Mouse (Mus musculus) liver, embryonic 13.5 days (tissue): ENCODE measurements at regions not wholly inside any gene's neighbourhood (a gene's known extent, or its start where the extent isn't known, plus 50 kb on each side); places are given as distances from the start of the nearest gene placed in this dataset.

ENCODE experiments used
- ATAC-seq: fragments of 200-750 bp; cut with Nextera tagmentation; 2 replicates; pipeline ENCODE4 v1.8.0; 2017; ENCODE audit warnings: low read depth, mild to moderate bottlenecking, moderate number of reproducible peaks, moderate library complexity
- DNase-seq: peaks from one replicate; pipeline ENCODE4 v3.0.0; 2022
- H3K27ac ChIP-seq: fragments of 300-500 bp; sonication (generic); 2 replicates; pipeline ENCODE4 v1.5.1; 2015; ENCODE audit warnings: moderate library complexity, mild to moderate bottlenecking, inconsistent platforms
- H3K27me3 ChIP-seq: fragments of 300-500 bp; sonication (generic); 2 replicates; pipeline ENCODE4 v1.6.1; 2015; ENCODE audit warnings: mild to moderate bottlenecking, inconsistent platforms
- H3K36me3 ChIP-seq: fragments of 300-500 bp; sonication (generic); 2 replicates; pipeline ENCODE4 v1.6.1; 2015; ENCODE audit warnings: mild to moderate bottlenecking, inconsistent platforms
- H3K4me1 ChIP-seq: fragments of 300-500 bp; sonication (generic); replicated peaks from 2 replicates; pipeline ENCODE4 v1.6.1; 2015; ENCODE audit warnings: inconsistent platforms
- H3K4me2 ChIP-seq: fragments of 300-500 bp; sonication (generic); 2 replicates; pipeline ENCODE4 v1.6.1; 2015; ENCODE audit warnings: inconsistent platforms, mild to moderate bottlenecking, moderate library complexity
- H3K4me3 ChIP-seq: fragments of 300-500 bp; sonication (generic); replicated peaks from 2 replicates; pipeline ENCODE4 v1.5.1; 2015; ENCODE audit warnings: mild to moderate bottlenecking, inconsistent platforms
- H3K9ac ChIP-seq: fragments of 300-500 bp; sonication (generic); 2 replicates; pipeline ENCODE4 v1.6.1; 2015; ENCODE audit warnings: mild to moderate bottlenecking, inconsistent platforms
- H3K9me3 ChIP-seq: fragments of 300-500 bp; sonication (generic); replicated peaks from 2 replicates; pipeline ENCODE4 v1.6.1; 2016; ENCODE audit warnings: inconsistent platforms
- WGBS: fragments of 180-500 bp; shearing (Covaris S2); methylation state at CpG from one replicate; pipeline ENCODE4 v1.1.7; 2015; ENCODE audit not compliant: insufficient replicate concordance; 5-methylcytosine and 5-hydroxymethylcytosine counted together

GRCm38 (mm10) chr12:39927014-39927413 is 110.8 kb downstream of the Arl4a start:
- Histone ChIP-seq H3K27me3 (no peaks in the 10 kb centered on the region), H3K9me3 (no peaks in the 10 kb centered on the region), H3K27ac (no peak overlapping the region), H3K9ac (no peak overlapping the region), H3K4me2 (no peak overlapping the region), H3K4me1 (no peaks in the 10 kb centered on the region), H3K4me3 (no peak overlapping the region), H3K36me3 (no peaks in the 10 kb centered on the region)
- ATAC-seq, result no peak
- no peak for DNase-seq
- 75% methylated on average over 8 of the region's 8 CpGs for WGBS

- WGBS, result 64% methylated on average over 3 of the region's 3 CpGs
- Histone ChIP-seq H3K9me3 (no peaks in the 10 kb centered on the region), H3K9ac (no peak overlapping the region), H3K4me1 (no peaks in the 10 kb centered on the region), H3K4me2 (no peak overlapping the region), H3K4me3 (no peak overlapping the region), H3K27me3 (no peaks in the 10 kb centered on the region), H3K36me3 (no peaks in the 10 kb centered on the region), H3K27ac (no peak overlapping the region)
- no peak for ATAC-seq
- DNase-seq, result no peak
Observed at GRCm38 (mm10) chr12:39921481-39921880, 116.3 kb downstream of the Arl4a start.

GRCm38 (mm10) chr12:39920466-39920913 is 117.3 kb downstream of the Arl4a start:
- no peaks in the 10 kb centered on the region for H3K36me3 ChIP-seq
- ATAC-seq, result no peak
- no peaks in the 10 kb centered on the region for H3K27me3 ChIP-seq
- no peak overlapping the region for H3K27ac ChIP-seq
- no peak overlapping the region for H3K9ac ChIP-seq
- 23% methylated on average over 8 of the region's 8 CpGs for WGBS
- no peaks in the 10 kb centered on the region for H3K4me1 ChIP-seq
- H3K9me3 ChIP-seq, result no peaks in the 10 kb centered on the region
- no peak for DNase-seq
- no peak overlapping the region for H3K4me3 ChIP-seq
- no peak overlapping the region for H3K4me2 ChIP-seq

- H3K27ac ChIP-seq, result no peak overlapping the region
Observed at GRCm38 (mm10) chr12:39919909-39920308, 117.9 kb downstream of the Arl4a start.

GRCm38 (mm10) chr12:39888493-39888892 is 149.3 kb downstream of the Arl4a start:
- no peak for ATAC-seq
- no peaks in the 10 kb centered on the region for H3K4me1 ChIP-seq

More at GRCm38 (mm10) chr12:39919909-39920308, 117.9 kb downstream of the Arl4a start:
- 82% methylated on average over 2 of the region's 2 CpGs for WGBS
- Histone ChIP-seq H3K4me3 (no peak overlapping the region), H3K36me3 (no peaks in the 10 kb centered on the region), H3K27me3 (no peaks in the 10 kb centered on the region), H3K9ac (no peak overlapping the region), H3K9me3 (no peaks in the 10 kb centered on the region), H3K4me1 (no peaks in the 10 kb centered on the region), H3K4me2 (no peak overlapping the region)
- no peak for ATAC-seq
- DNase-seq, result no peak

GRCm38 (mm10) chr12:39885366-39885765 is 152.5 kb downstream of the Arl4a start:
- no peak for DNase-seq
- WGBS, result 55% methylated on average over 3 of the region's 3 CpGs
- H3K4me2 ChIP-seq, result no peak overlapping the region
- H3K4me3 ChIP-seq, result no peak overlapping the region
- H3K9ac ChIP-seq, result no peak overlapping the region
- no peaks in the 10 kb centered on the region for H3K27me3 ChIP-seq
- no peak overlapping the region for H3K27ac ChIP-seq
- H3K9me3 ChIP-seq, result no peaks in the 10 kb centered on the region
- H3K4me1 ChIP-seq, result no peaks in the 10 kb centered on the region
- no peaks in the 10 kb centered on the region for H3K36me3 ChIP-seq
- no peak for ATAC-seq

More at GRCm38 (mm10) chr12:39888493-39888892, 149.3 kb downstream of the Arl4a start:
- H3K9me3 ChIP-seq, result no peaks in the 10 kb centered on the region
- no peaks in the 10 kb centered on the region for H3K27me3 ChIP-seq
- no peak overlapping the region for H3K27ac ChIP-seq
- DNase-seq, result no peak
- no peak overlapping the region for H3K4me2 ChIP-seq
- WGBS, result 57% methylated on average over 5 of the region's 5 CpGs
- H3K4me3 ChIP-seq, result no peak overlapping the region
- H3K36me3 ChIP-seq, result no peaks in the 10 kb centered on the region
- no peak overlapping the region for H3K9ac ChIP-seq

GRCm38 (mm10) chr12:39880309-39880708 is 157.5 kb downstream of the Arl4a start:
- Histone ChIP-seq H3K4me3 (no peak overlapping the region), H3K27me3 (no peaks in the 10 kb centered on the region), H3K27ac (no peak overlapping the region), H3K9ac (no peak overlapping the region), H3K4me1 (no peaks in the 10 kb centered on the region), H3K4me2 (no peak overlapping the region), H3K36me3 (no peaks in the 10 kb centered on the region), H3K9me3 (no peaks in the 10 kb centered on the region)
- DNase-seq (no peak), ATAC-seq (no peak)
- 47% methylated on average over 1 of the region's 1 CpGs for WGBS

GRCm38 (mm10) chr12:39873917-39874316 is 163.9 kb downstream of the Arl4a start:
- H3K27ac ChIP-seq, result no peak overlapping the region
- no peak for DNase-seq
- WGBS, result 73% methylated on average over 6 of the region's 6 CpGs
- no peaks in the 10 kb centered on the region for H3K27me3 ChIP-seq
- no peak overlapping the region for H3K4me3 ChIP-seq
- no peaks in the 10 kb centered on the region for H3K36me3 ChIP-seq
- no peak overlapping the region for H3K9ac ChIP-seq
- no peak overlapping the region for H3K4me2 ChIP-seq
- no peak for ATAC-seq
- H3K4me1 ChIP-seq, result no peaks in the 10 kb centered on the region
- no peaks in the 10 kb centered on the region for H3K9me3 ChIP-seq

GRCm38 (mm10) chr12:39861797-39862196 is 176.0 kb downstream of the Arl4a start:
- Histone ChIP-seq H3K9ac (no peak overlapping the region), H3K4me1 (no peaks in the 10 kb centered on the region), H3K27me3 (no peaks in the 10 kb centered on the region), H3K4me3 (no peak overlapping the region), H3K9me3 (no peaks in the 10 kb centered on the region), H3K4me2 (no peak overlapping the region), H3K36me3 (no peaks in the 10 kb centered on the region), H3K27ac (no peak overlapping the region)
- 43% methylated on average over 1 of the region's 1 CpGs for WGBS
- DNase-seq (no peak), ATAC-seq (no peak)

GRCm38 (mm10) chr12:39851610-39852009 is 186.2 kb downstream of the Arl4a start:
- 60% methylated on average over 6 of the region's 6 CpGs for WGBS
- ATAC-seq, result no peak

GRCm38 (mm10) chr12:39849346-39850058 is 188.3 kb downstream of the Arl4a start:
- Histone ChIP-seq H3K9ac (no peak overlapping the region), H3K36me3 (no peaks in the 10 kb centered on the region)

More at GRCm38 (mm10) chr12:39851610-39852009, 186.2 kb downstream of the Arl4a start:
- Histone ChIP-seq H3K9ac (no peak overlapping the region), H3K4me2 (no peak overlapping the region), H3K27ac (no peak overlapping the region), H3K36me3 (no peaks in the 10 kb centered on the region), H3K27me3 (no peaks in the 10 kb centered on the region), H3K4me1 (no peaks in the 10 kb centered on the region), H3K4me3 (no peak overlapping the region), H3K9me3 (no peaks in the 10 kb centered on the region)
- no peak for DNase-seq

GRCm38 (mm10) chr12:39840615-39841014 is 197.2 kb downstream of the Arl4a start:
- ATAC-seq, result no peak
- no peaks in the 10 kb centered on the region for H3K27me3 ChIP-seq
- H3K27ac ChIP-seq, result no peak overlapping the region
- no peak overlapping the region for H3K4me3 ChIP-seq
- no peaks in the 10 kb centered on the region for H3K36me3 ChIP-seq
- 73% methylated on average over 2 of the region's 2 CpGs for WGBS
- no peak overlapping the region for H3K9ac ChIP-seq
- no peaks in the 10 kb centered on the region for H3K9me3 ChIP-seq
- DNase-seq, result no peak
- no peak overlapping the region for H3K4me2 ChIP-seq
- H3K4me1 ChIP-seq, result no peaks in the 10 kb centered on the region

More at GRCm38 (mm10) chr12:39849346-39850058, 188.3 kb downstream of the Arl4a start:
- H3K4me3 ChIP-seq, result no peak overlapping the region
- ATAC-seq (no peak), DNase-seq (no peak)
- H3K27ac ChIP-seq, result no peak overlapping the region
- H3K27me3 ChIP-seq, result no peaks in the 10 kb centered on the region
- H3K4me1 ChIP-seq, result no peaks in the 10 kb centered on the region
- no peaks in the 10 kb centered on the region for H3K9me3 ChIP-seq
- no peak overlapping the region for H3K4me2 ChIP-seq
- 54% methylated on average over 3 of the region's 3 CpGs for WGBS
